Mouse (Mus musculus): ENCODE data around the gene Pcgf1. TPM values are rescaled to one million over a fixed set of nuclear protein-coding genes. Genes with fewer than 3 reads are reported as not detected.

Pcgf1 gene
- polyA plus RNA-seq, 1 experiment from 2014 or later = 19.3 TPM

GRCm38 (mm10) chr6:83066441-83066840, 11.2 kb upstream of the Pcgf1 start:
- WGBS (ENCODE audit: insufficient replicate concordance) = 31% methylated on average over 6 of the region's 6 CpGs
- Histone ChIP-seq H3K36me3 (no peaks in the 10 kb centered on the region), H3K9ac (no peak overlapping the region), H3K27me3 (peaks cover 100% of the 10 kb centered on the region), H3K4me2 (no peak overlapping the region), H3K4me1 (replicated peaks) (peaks cover 32% of the 10 kb centered on the region), H3K4me3 (replicated peaks) (no peak overlapping the region), H3K9me3 (replicated peaks) (no peaks in the 10 kb centered on the region), H3K27ac (no peak overlapping the region)
- ATAC-seq (ENCODE audit: low read depth) (no peak), DNase-seq (no peak)

GRCm38 (mm10) chr6:83068221-83068620, 9.4 kb upstream of the Pcgf1 start:
- 8% methylated on average over 8 of the region's 8 CpGs for WGBS (ENCODE audit: insufficient replicate concordance)
- Histone ChIP-seq H3K4me2 (peak overlapping the region; percentile 53), H3K4me3 (replicated peaks) (peak overlapping the region; percentile 38), H3K4me1 (replicated peaks) (peaks cover 34% of the 10 kb centered on the region), H3K9ac (no peak overlapping the region), H3K27ac (no peak overlapping the region), H3K27me3 (peaks cover 100% of the 10 kb centered on the region), H3K36me3 (no peaks in the 10 kb centered on the region), H3K9me3 (replicated peaks) (no peaks in the 10 kb centered on the region)
- no peak for ATAC-seq (ENCODE audit: low read depth)
- no peak for DNase-seq

DNA sequence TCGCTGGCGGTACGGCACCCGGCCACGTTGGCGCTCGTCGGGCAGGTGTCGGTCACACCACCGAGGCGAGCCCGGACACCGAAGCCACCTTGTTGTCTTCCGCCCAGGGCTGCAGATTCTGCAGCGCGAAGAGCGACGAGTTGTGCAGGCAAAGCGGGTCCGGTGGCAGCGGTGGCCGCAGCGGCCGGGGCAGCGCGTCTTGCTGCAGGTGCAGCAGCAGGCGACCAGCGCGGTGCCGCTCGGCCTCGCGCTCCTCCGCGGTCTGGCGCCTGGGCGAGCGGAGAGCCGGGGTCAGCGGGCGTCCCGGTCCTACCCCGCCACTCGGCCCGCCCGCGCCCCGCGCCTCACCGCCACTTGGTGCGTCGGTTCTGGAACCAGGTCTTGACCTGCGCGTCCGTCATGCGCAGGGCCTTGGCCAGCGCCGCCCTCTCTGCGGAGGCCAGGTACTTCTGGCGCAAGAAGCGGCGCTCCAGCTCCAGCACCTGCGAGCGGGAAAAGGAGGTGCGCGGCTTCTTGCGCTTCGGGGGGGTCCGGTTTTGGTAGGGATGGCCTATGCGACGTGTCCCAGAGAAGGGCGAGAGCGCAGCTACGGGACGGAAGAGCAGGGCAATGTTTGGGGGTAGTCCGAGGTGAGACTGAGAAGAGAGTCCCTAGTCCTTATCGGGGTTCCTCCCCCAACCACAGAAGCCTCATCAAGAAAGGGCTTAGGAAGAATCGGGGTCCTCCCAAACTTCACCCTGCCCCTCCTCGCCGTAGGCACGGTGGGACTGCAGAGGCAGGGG, 8.8 kb upstream of the Pcgf1 start:
- 2% methylated on average over 81 of the region's 81 CpGs for WGBS (ENCODE audit: insufficient replicate concordance)
- Histone ChIP-seq H3K36me3 (no peaks in the 10 kb centered on the region), H3K4me2 (peak overlapping the region; percentile 53), H3K9ac (no peak overlapping the region), H3K9me3 (replicated peaks) (no peaks in the 10 kb centered on the region), H3K27ac (no peak overlapping the region), H3K4me1 (replicated peaks) (peaks cover 34% of the 10 kb centered on the region), H3K4me3 (replicated peaks) (peak overlapping the region; percentile 38), H3K27me3 (peaks cover 100% of the 10 kb centered on the region)
- ATAC-seq (ENCODE audit: low read depth) = no peak
- DNase-seq = no peak

DNA sequence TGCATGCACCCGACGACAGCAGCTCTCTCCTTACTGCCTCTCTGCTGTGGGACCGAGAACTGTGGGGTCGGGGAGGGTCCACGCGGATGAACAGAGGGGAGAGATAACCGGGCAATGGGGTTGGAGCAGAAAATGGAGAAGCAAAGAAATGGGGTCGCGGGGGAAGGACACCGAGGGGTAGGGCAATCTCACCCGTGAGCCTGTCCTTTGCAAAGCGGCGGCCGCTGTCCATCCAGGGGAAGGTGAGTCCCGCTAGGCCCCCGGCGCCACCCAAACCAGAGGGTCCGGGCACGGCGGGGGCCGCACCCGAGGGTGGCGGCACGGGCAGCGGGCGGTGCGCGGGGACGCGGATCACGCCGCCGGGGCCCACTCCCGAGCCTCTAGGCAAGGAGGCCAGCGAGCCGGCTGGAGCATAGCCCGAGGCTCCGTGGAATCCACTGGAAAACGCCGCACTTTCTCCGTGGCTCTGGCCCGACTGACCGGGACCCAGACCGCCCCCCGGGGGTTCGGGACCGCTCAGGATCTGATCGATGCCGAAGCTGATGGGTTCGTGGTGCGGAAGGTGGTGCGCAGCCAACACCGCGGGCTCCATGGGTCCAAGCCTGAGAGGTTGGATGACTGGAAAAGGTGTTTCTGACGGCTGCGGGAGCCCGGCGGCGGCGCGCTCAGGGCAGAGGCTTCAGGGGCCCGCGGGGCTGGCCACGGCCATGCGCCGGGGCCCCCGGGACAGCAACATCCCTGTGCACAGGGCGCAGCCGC, 8.0 kb upstream of the Pcgf1 start:
- H3K27me3 ChIP-seq = peaks cover 100% of the 10 kb centered on the region
- peak overlapping the region; percentile 38 for H3K4me3 ChIP-seq (replicated peaks)
- peak overlapping the region; percentile 53 for H3K4me2 ChIP-seq
- DNase-seq (no peak), ATAC-seq (ENCODE audit: low read depth) (no peak)
- no peak overlapping the region for H3K9ac ChIP-seq
- H3K9me3 ChIP-seq (replicated peaks) = no peaks in the 10 kb centered on the region
- H3K27ac ChIP-seq = no peak overlapping the region
- peaks cover 34% of the 10 kb centered on the region for H3K4me1 ChIP-seq (replicated peaks)
- WGBS (ENCODE audit: insufficient replicate concordance) = 3% methylated on average over 69 of the region's 69 CpGs
- H3K36me3 ChIP-seq = no peaks in the 10 kb centered on the region

DNA sequence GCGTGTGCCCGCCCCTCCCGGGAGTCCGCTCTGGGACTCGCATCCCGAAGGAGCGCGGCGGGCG, 7.6 kb upstream of the Pcgf1 start, which contains the start of gene Tlx2:
Gene Tlx2 (minus strand): TSS at position 47 of the 64 bp plus-strand sequence.
- Histone ChIP-seq H3K9me3 (replicated peaks) (no peaks in the 10 kb centered on the region), H3K4me1 (replicated peaks) (peaks cover 34% of the 10 kb centered on the region), H3K27me3 (peaks cover 100% of the 10 kb centered on the region), H3K4me3 (replicated peaks) (peak within 1 kb of the TSS; percentile 38), H3K36me3 (no peaks in the 10 kb centered on the region), H3K27ac (no peak within 1 kb of the TSS), H3K4me2 (peak within 1 kb of the TSS; percentile 53), H3K9ac (no peak within 1 kb of the TSS)
- DNase-seq = no peak
- ATAC-seq (ENCODE audit: low read depth) = no peak
- WGBS (ENCODE audit: insufficient replicate concordance) = 4% methylated on average over 10 of the region's 10 CpGs

DNA sequence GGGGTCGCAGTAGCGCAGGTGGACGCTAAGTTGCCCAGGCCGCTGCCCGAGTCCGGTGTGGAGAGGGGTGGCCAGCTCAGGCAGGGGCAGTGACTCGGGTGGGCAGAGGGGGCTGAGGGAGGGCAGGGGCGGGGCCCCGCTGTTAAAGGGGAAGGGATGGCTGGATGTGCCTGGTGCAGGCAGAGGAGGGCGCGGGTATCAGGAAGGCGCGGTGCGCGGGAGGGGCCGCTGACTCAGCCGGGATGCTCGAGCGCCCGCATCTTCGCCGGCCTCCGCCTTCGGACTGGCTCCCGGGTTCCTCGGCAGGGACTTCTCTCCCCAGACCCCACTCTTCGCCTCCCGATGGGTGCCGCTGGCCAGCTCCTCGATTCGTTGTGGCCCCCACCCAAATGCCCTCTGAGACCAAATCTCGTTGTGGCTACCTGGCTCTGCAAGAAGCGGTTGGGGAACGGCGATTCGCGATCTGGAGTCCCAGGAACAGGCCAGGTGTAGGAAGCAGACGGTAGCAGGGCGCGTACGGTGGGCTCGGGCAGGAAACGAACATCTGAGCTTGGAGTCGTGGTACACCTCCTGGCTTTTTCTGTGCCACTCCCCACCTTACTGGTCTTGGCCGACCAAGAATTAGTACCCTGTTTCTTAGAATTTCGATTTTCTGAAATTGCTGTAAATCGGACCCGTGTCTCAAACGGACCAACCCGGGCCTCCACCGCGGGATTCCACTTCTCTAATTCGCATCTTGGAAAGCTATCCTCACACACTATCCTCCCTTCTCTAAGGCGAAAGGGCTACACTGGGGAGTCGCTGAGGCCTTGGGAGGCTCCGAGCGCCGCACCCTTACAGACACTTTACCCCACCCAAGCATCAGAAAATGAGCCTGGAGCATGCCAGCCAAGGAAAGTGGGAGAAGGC, 7.1 kb upstream of the Pcgf1 start:
- H3K9me3 ChIP-seq (replicated peaks) = no peaks in the 10 kb centered on the region
- peak overlapping the region; percentile 38 for H3K4me3 ChIP-seq (replicated peaks)
- ATAC-seq (ENCODE audit: low read depth) = no peak
- H3K9ac ChIP-seq = no peak overlapping the region
- peaks cover 34% of the 10 kb centered on the region for H3K4me1 ChIP-seq (replicated peaks)
- H3K36me3 ChIP-seq = no peaks in the 10 kb centered on the region
- H3K27me3 ChIP-seq = peaks cover 100% of the 10 kb centered on the region
- 2% methylated on average over 58 of the region's 58 CpGs for WGBS (ENCODE audit: insufficient replicate concordance)
- H3K4me2 ChIP-seq = peak overlapping the region; percentile 29
- no peak overlapping the region for H3K27ac ChIP-seq
- DNase-seq = no peak

- no peaks in the 10 kb centered on the region for H3K36me3 ChIP-seq
- DNase-seq (no peak), ATAC-seq (ENCODE audit: low read depth) (no peak)
- peak overlapping the region; percentile 38 for H3K4me3 ChIP-seq (replicated peaks)
- WGBS (ENCODE audit: insufficient replicate concordance) = 2% methylated on average over 21 of the region's 24 CpGs
- H3K4me1 ChIP-seq (replicated peaks) = peaks cover 34% of the 10 kb centered on the region
- H3K4me2 ChIP-seq = peak overlapping the region; percentile 29
- no peak overlapping the region; the same call in 1 of the 2 replicates for H3K27ac ChIP-seq
- no peak overlapping the region for H3K9ac ChIP-seq
- H3K9me3 ChIP-seq (replicated peaks) = no peaks in the 10 kb centered on the region
- peaks cover 100% of the 10 kb centered on the region for H3K27me3 ChIP-seq
Observed at GRCm38 (mm10) chr6:83071220-83071619, 6.4 kb upstream of the Pcgf1 start.

GRCm38 (mm10) chr6:83074979-83075378, 2.7 kb upstream of the Pcgf1 start:
- H3K9ac ChIP-seq = no peak overlapping the region
- H3K9me3 ChIP-seq (replicated peaks) = no peaks in the 10 kb centered on the region
- no peak for ATAC-seq (ENCODE audit: low read depth)
- WGBS (ENCODE audit: insufficient replicate concordance) = 8% methylated on average over 2 of the region's 2 CpGs
- peaks cover 2% of the 10 kb centered on the region for H3K36me3 ChIP-seq
- H3K27me3 ChIP-seq = peaks cover 76% of the 10 kb centered on the region
- H3K4me1 ChIP-seq (replicated peaks) = peaks cover 35% of the 10 kb centered on the region
- DNase-seq = no peak
- no peak overlapping the region for H3K4me3 ChIP-seq (replicated peaks)
- H3K4me2 ChIP-seq = no peak overlapping the region
- no peak overlapping the region for H3K27ac ChIP-seq

DNA sequence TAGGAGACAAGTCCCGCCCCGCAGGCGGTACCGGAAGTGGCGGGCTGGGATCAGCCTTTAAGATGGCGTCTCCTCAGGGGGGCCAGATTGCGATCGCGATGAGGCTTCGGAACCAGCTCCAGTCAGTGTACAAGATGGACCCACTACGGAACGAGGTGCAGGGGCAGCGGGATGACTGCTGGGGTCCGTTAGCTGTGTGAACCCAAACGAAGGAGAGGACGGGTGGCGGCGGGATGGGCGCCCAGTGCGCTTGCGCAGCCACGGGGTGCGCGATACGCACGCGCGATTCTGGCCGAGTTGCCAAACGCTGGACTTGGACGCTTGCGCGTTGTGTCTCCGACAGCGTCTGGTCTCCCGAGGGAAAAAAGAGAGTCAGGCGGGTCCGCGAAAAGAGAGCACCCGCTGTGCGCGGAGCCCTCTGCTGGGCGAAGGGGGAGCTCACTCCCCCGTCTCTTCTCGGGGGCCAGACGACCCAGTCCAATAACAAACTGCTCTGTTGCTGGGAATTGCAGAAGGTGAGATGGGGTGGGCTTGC, 722 bp downstream of the Pcgf1 start:
- Histone ChIP-seq H3K9me3 (replicated peaks) (no peaks in the 10 kb centered on the region), H3K4me1 (replicated peaks) (peaks cover 27% of the 10 kb centered on the region), H3K4me2 (peak overlapping the region; percentile 98), H3K9ac (peak overlapping the region; percentile 87), H3K27me3 (peaks cover 57% of the 10 kb centered on the region), H3K27ac (peak overlapping the region; percentile 85), H3K36me3 (peaks cover 19% of the 10 kb centered on the region), H3K4me3 (replicated peaks) (peak overlapping the region; percentile 86)
- DNase-seq (peak; percentile 98), ATAC-seq (ENCODE audit: low read depth) (peak; percentile 88)
- under 1% methylated on average over 46 of the region's 46 CpGs for WGBS (ENCODE audit: insufficient replicate concordance)

- Histone ChIP-seq H3K4me1 (replicated peaks) (peaks cover 27% of the 10 kb centered on the region), H3K4me3 (replicated peaks) (no peak overlapping the region), H3K27me3 (peaks cover 57% of the 10 kb centered on the region), H3K36me3 (peaks cover 19% of the 10 kb centered on the region), H3K27ac (no peak overlapping the region), H3K9me3 (replicated peaks) (no peaks in the 10 kb centered on the region), H3K4me2 (no peak overlapping the region; the same call in 1 of the 2 replicates), H3K9ac (no peak overlapping the region)
- no peak for ATAC-seq (ENCODE audit: low read depth)
- 92% methylated on average over 5 of the region's 5 CpGs for WGBS (ENCODE audit: insufficient replicate concordance)
- DNase-seq = no peak
Observed at GRCm38 (mm10) chr6:83080210-83080609, 2.5 kb downstream of the Pcgf1 start.

GRCm38 (mm10) chr6:83083497-83083896, 5.8 kb downstream of the Pcgf1 start:
- Histone ChIP-seq H3K36me3 (peaks cover 19% of the 10 kb centered on the region), H3K9ac (no peak overlapping the region), H3K27ac (no peak overlapping the region), H3K4me1 (replicated peaks) (peaks cover 37% of the 10 kb centered on the region), H3K4me2 (no peak overlapping the region), H3K4me3 (replicated peaks) (no peak overlapping the region), H3K9me3 (replicated peaks) (no peaks in the 10 kb centered on the region), H3K27me3 (peaks cover 66% of the 10 kb centered on the region)
- DNase-seq = no peak
- ATAC-seq (ENCODE audit: low read depth) = no peak
- WGBS (ENCODE audit: insufficient replicate concordance) = 31% methylated on average over 5 of the region's 5 CpGs
